Mouse (Mus musculus) liver, postnatal 0 days (tissue): ENCODE results near the gene Acvr2a.

Source experiments
- CTCF ChIP-seq: sonication (generic); IDR thresholded peaks from 2 replicates; pipeline ENCODE4 v1.5.1; 2016; ENCODE audit warnings: antibody characterized with exemption, low read depth
- EP300 ChIP-seq: IDR thresholded peaks from 2 replicates; pipeline ENCODE4 v1.6.1; 2016; ENCODE audit warnings: antibody characterized with exemption, low read depth, mild to moderate bottlenecking

DNA sequence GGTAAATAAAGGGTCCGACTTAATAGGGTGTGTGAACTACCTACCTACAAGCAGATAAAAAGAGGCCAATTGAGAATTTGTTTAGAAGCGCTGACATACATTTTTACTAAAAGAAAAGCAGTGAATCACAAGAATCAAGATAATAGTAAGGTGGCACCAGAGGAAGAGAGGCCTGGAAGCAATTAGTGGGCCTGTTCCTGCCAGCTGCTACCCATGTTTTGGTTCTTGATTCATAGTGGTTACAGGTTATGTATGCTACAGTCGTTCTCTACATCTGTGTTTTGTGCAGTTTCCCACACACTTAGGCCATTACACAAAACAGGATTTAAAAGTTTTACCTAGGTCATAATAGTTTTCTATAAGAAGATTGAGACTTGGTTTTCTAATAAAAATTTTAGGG lies 133.9 kb downstream of the Acvr2a start:
- no peak for TF ChIP-seq CTCF
- TF ChIP-seq EP300, result no peak
